Mouse (Mus musculus) stomach, embryonic 14.5 days (tissue): Measurements from ENCODE around the gene Tubgcp6. TPM values are rescaled to one million over a fixed set of nuclear protein-coding genes. Genes with fewer than 3 reads are reported as not detected.

ENCODE experiments used
- ATAC-seq: fragments of 200-750 bp; cut with Nextera tagmentation; 2 replicates; pipeline ENCODE4 v1.8.0; 2017; ENCODE audit warnings: low read depth, moderate TSS enrichment; ENCODE audit not compliant: insufficient number of reproducible peaks, insufficient read depth, low FRiP score
- H3K27ac ChIP-seq: fragments of 300-500 bp; sonication (generic); 2 replicates; pipeline ENCODE4 v1.5.1; 2014; ENCODE audit warnings: mild to moderate bottlenecking, low read length, moderate library complexity, mixed read lengths
- H3K27me3 ChIP-seq: fragments of 300-500 bp; sonication (generic); 2 replicates; pipeline ENCODE4 v1.6.1; 2014; ENCODE audit warnings: low read length, control low read depth, mixed read lengths; ENCODE audit not compliant: control insufficient read depth, insufficient read depth
- H3K36me3 ChIP-seq: fragments of 300-500 bp; sonication (generic); 2 replicates; pipeline ENCODE4 v1.6.1; 2014; ENCODE audit warnings: mild to moderate bottlenecking, control low read depth, low read length, moderate library complexity, mixed read lengths; ENCODE audit not compliant: control insufficient read depth, insufficient read depth
- H3K4me1 ChIP-seq: fragments of 300-500 bp; sonication (generic); 2 replicates; pipeline ENCODE4 v1.6.1; 2014; ENCODE audit warnings: low read length, control low read depth, mixed read lengths; ENCODE audit not compliant: control insufficient read depth, insufficient read depth
- H3K4me2 ChIP-seq: fragments of 300-500 bp; sonication (generic); replicated peaks from 2 replicates; pipeline ENCODE4 v1.6.1; 2014; ENCODE audit warnings: low read depth, low read length, control low read depth
- H3K4me3 ChIP-seq: fragments of 300-500 bp; sonication (generic); 2 replicates; pipeline ENCODE4 v1.5.1; 2014; ENCODE audit warnings: low read depth, low read length, control low read depth
- H3K9ac ChIP-seq: fragments of 300-500 bp; sonication (generic); replicated peaks from 2 replicates; pipeline ENCODE4 v1.6.1; 2014; ENCODE audit warnings: low read depth, mild to moderate bottlenecking, control low read depth, low read length, moderate library complexity, mixed read lengths
- H3K9me3 ChIP-seq: fragments of 300-500 bp; sonication (generic); 2 replicates; pipeline ENCODE4 v1.6.1; 2016; ENCODE audit warnings: low read depth, low read length, control low read depth; ENCODE audit not compliant: control insufficient read depth
- WGBS: fragments of 180-500 bp; shearing (Covaris S2); extraction: QIAGEN DNeasy Blood & Tissue Kit; methylation state at CpG from one replicate; pipeline ENCODE4 v1.1.7; 2014; 5-methylcytosine and 5-hydroxymethylcytosine counted together
- microRNA-seq: library from miRNA; unstranded; fragments of <30 nt; microRNA quantifications from one replicate; pipeline ENCODE4, GENCODE M21; 2016
- polyA plus RNA-seq: library from polyadenylated mRNA; unstranded; fragments of >200 nt; fragmentation: Nextera tagmentation; extraction: Ambion mirVana; gene quantifications from 2 replicates; pipeline ENCODE4 v1.2.1, GENCODE M21; 2014

The Tubgcp6 gene
- polyA plus RNA-seq, 1 experiment from 2014 or later: 17.2 TPM

GRCm38 (mm10) chr15:89058736-89059135 lies 64.2 kb downstream of the Tubgcp6 start:
- ATAC-seq: no peak
- H3K4me3 ChIP-seq: peak overlapping the region; percentile 52; the same call in 1 of the 2 replicates
- no peak overlapping the region; the same call in 1 of the 2 replicates for H3K4me2 ChIP-seq
- H3K27ac ChIP-seq: no peak overlapping the region
- peaks cover 5% of the 10 kb centered on the region; the same call in 1 of the 2 replicates for H3K4me1 ChIP-seq
- H3K27me3 ChIP-seq: peaks cover 18% of the 10 kb centered on the region; the same call in 1 of the 2 replicates
- no peak overlapping the region for H3K9ac ChIP-seq
- no peaks in the 10 kb centered on the region for H3K9me3 ChIP-seq
- WGBS: 21% methylated on average over 6 of the region's 6 CpGs
- H3K36me3 ChIP-seq: no peaks in the 10 kb centered on the region

- Histone ChIP-seq H3K27ac (no peak overlapping the region), H3K4me2 (no peak overlapping the region), H3K27me3 (0 out of 2 replicates have a peak, but pooled peaks cover 9% of the 10 kb centered on the region), H3K4me1 (no peaks in the 10 kb centered on the region), H3K9ac (no peak overlapping the region), H3K4me3 (no peak overlapping the region), H3K9me3 (no peaks in the 10 kb centered on the region), H3K36me3 (no peaks in the 10 kb centered on the region)
- 83% methylated on average over 7 of the region's 7 CpGs for WGBS
- no peak for ATAC-seq
These were observed 68.2 kb downstream of the Tubgcp6 start for GRCm38 (mm10) chr15:89054666-89055065.

Small RNA genes lying within 50 kb of the gene (microRNA-seq; reads per million reads assigned to microRNA genes)
- gene Mir7118: not detected

Other genes with a start within 250 kb of the Tubgcp6 start
- not detected in 2 replicates for gene Ttll8, start 168.7 kb downstream of the Tubgcp6 start, polyA plus RNA-seq
- gene Mlc1, start 144.1 kb downstream of the Tubgcp6 start, polyA plus RNA-seq: not detected in 2 replicates
- not detected in 2 replicates for gene Mov10l1, start 140.2 kb downstream of the Tubgcp6 start, polyA plus RNA-seq
- gene Panx2, start 63.4 kb downstream of the Tubgcp6 start, polyA plus RNA-seq: 0.20 TPM in 2 replicates
- 43.9 and 47.4 TPM in 2 replicates for gene Trabd, start 48.0 kb downstream of the Tubgcp6 start, polyA plus RNA-seq
- gene Selenoo, start 34.0 kb downstream of the Tubgcp6 start, polyA plus RNA-seq: 22.0 and 22.2 TPM in 2 replicates
- gene Hdac10, start 5.6 kb upstream of the Tubgcp6 start, polyA plus RNA-seq: 15.0 and 19.6 TPM in 2 replicates
- 4.4 and 5.2 TPM in 2 replicates for gene Mapk12, start 17.6 kb upstream of the Tubgcp6 start, polyA plus RNA-seq
- gene Mapk11, start 26.5 kb upstream of the Tubgcp6 start, polyA plus RNA-seq: 6.5 and 7.9 TPM in 2 replicates
- gene Plxnb2, start 57.7 kb upstream of the Tubgcp6 start, polyA plus RNA-seq: 146 and 147 TPM in 2 replicates
- 16.4 and 17.6 TPM in 2 replicates for gene Dennd6b, start 73.4 kb upstream of the Tubgcp6 start, polyA plus RNA-seq
- 33.5 and 34.6 TPM in 2 replicates for gene Ppp6r2, start 88.4 kb upstream of the Tubgcp6 start, polyA plus RNA-seq
- gene Sbf1, start 192.2 kb upstream of the Tubgcp6 start, polyA plus RNA-seq: 60.4 and 63.0 TPM in 2 replicates
- gene Adm2, start 199.6 kb upstream of the Tubgcp6 start, polyA plus RNA-seq: not detected in 2 replicates
- gene Miox, start 211.3 kb upstream of the Tubgcp6 start, polyA plus RNA-seq: not detected in 2 replicates
- gene Lmf2, start 232.5 kb upstream of the Tubgcp6 start, polyA plus RNA-seq: 46.5 and 47.0 TPM in 2 replicates
- gene Ncaph2, start 232.6 kb upstream of the Tubgcp6 start, polyA plus RNA-seq: 148 and 159 TPM in 2 replicates